Mouse (Mus musculus): Measurements from ENCODE around the gene Lifr. TPM values are rescaled to one million over a fixed set of nuclear protein-coding genes. Genes with fewer than 3 reads are reported as not detected.

Gene Lifr
- polyA plus RNA-seq, 1 experiment from 2014 or later, result 17.5 TPM

DNA sequence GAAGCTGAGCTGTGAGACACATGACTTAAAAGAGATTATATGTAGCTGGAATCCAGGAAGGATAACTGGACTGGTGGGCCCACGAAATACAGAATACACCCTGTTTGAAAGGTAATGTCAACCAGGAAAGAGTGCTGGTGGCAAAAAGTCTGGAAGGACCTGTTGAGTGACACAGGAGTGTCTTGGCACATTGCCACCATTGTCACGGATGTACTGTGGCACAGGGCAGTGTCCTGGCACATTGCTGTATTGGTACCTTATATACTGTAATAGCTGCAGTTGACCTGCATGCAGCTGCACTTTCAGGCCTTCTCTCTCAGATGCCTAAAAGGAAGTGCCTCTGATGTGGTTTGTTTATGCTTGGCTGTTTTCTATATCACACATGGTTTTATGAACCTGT, 82.5 kb downstream of the Lifr start:
- WGBS, result 61% methylated on average over 2 of the region's 2 CpGs
- no peak overlapping the region for H3K9ac ChIP-seq
- no peak overlapping the region for H3K27ac ChIP-seq
- H3K9me3 ChIP-seq, result no peaks in the 10 kb centered on the region
- ATAC-seq (ENCODE audit: low FRiP score, low read depth), result no peak
- H3K4me3 ChIP-seq, result no peak overlapping the region
- peaks cover 36% of the 10 kb centered on the region for H3K36me3 ChIP-seq
- H3K27me3 ChIP-seq, result no peaks in the 10 kb centered on the region
- H3K4me2 ChIP-seq (replicated peaks), result no peak overlapping the region
- H3K4me1 ChIP-seq, result no peaks in the 10 kb centered on the region

DNA sequence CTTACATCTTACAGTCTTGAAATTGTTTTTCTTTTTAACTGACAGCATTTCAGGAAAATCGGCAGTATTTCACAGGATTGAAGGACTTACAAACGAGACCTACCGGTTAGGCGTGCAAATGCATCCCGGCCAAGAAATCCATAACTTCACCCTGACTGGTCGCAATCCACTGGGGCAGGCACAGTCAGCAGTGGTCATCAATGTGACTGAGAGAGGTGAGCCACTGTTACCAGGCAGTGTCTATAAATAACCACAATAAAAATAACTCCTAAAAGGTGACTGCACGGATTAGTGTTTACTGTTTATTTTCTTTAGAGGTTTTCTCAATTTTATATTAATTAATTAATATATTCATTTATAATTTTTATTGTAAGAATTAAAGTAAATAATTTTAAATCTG, 82.9 kb downstream of the Lifr start:
- Histone ChIP-seq H3K27me3 (no peaks in the 10 kb centered on the region), H3K4me3 (no peak overlapping the region), H3K9me3 (no peaks in the 10 kb centered on the region), H3K4me1 (no peaks in the 10 kb centered on the region), H3K9ac (no peak overlapping the region), H3K27ac (no peak overlapping the region), H3K4me2 (replicated peaks) (no peak overlapping the region), H3K36me3 (peaks cover 40% of the 10 kb centered on the region)
- no peak for ATAC-seq (ENCODE audit: low FRiP score, low read depth)
- whole genome bisulfite sequencing, result 65% methylated on average over 7 of the region's 7 CpGs

DNA sequence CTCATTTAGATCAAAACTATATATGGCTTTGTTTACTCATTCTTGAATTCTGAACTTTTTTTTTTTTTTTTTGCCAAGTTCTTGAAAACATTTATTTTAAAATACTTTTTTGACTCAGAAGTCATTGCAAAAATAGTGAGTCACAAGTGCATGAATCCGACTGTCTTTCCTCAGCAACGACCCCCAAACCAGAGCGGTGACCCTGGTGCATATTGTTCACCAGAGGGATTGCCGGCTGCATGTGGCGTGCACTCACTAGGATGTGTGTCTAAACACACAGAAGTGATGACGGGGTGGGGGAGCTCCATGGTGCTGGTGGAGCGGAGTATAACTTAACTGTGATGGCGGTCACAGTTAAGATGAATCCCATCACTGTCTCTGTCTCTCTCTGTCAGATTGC, 83.4 kb downstream of the Lifr start:
- no peak overlapping the region for H3K4me3 ChIP-seq
- peaks cover 39% of the 10 kb centered on the region for H3K36me3 ChIP-seq
- H3K9ac ChIP-seq, result no peak overlapping the region
- no peak overlapping the region for H3K27ac ChIP-seq
- no peaks in the 10 kb centered on the region for H3K9me3 ChIP-seq
- no peak overlapping the region for H3K4me2 ChIP-seq (replicated peaks)
- no peaks in the 10 kb centered on the region for H3K27me3 ChIP-seq
- H3K4me1 ChIP-seq, result no peaks in the 10 kb centered on the region
- ATAC-seq (ENCODE audit: low FRiP score, low read depth), result no peak
- 91% methylated on average over 8 of the region's 8 CpGs for WGBS

DNA sequence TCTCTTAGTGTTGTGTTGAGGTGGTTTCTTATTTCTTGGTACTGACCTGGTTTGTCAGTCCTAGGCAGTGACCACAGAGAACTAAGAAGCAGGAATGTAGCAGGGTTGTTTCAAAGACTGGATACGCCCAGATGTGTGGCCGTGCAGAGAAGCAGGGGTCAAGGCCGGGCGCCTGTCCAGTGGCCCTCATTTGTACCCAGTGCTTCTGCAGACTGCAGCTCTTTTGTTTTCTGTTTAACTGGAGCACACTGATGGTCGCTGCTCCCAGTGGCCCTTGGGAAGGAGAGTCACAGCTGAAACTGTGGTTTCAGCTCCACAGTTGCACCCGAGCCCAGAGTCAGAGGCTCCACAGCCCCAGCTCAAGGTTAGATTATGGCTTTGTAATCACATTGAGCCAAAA, 90.2 kb downstream of the Lifr start:
- H3K4me1 ChIP-seq, result no peaks in the 10 kb centered on the region
- no peak overlapping the region for H3K27ac ChIP-seq
- WGBS, result 80% methylated on average over 6 of the region's 6 CpGs
- H3K9ac ChIP-seq, result no peak overlapping the region
- no peak for ATAC-seq (ENCODE audit: low FRiP score, low read depth)
- no peak overlapping the region for H3K4me2 ChIP-seq (replicated peaks)
- H3K4me3 ChIP-seq, result no peak overlapping the region
- H3K9me3 ChIP-seq, result no peaks in the 10 kb centered on the region
- H3K36me3 ChIP-seq, result peaks cover 65% of the 10 kb centered on the region
- H3K27me3 ChIP-seq, result no peaks in the 10 kb centered on the region

- Histone ChIP-seq H3K4me3 (no peak overlapping the region), H3K36me3 (peaks cover 65% of the 10 kb centered on the region)
- 93% methylated on average over 6 of the region's 6 CpGs for WGBS
Observed at GRCm38 (mm10) chr15:7187682-7188081, 97.3 kb downstream of the Lifr start.

DNA sequence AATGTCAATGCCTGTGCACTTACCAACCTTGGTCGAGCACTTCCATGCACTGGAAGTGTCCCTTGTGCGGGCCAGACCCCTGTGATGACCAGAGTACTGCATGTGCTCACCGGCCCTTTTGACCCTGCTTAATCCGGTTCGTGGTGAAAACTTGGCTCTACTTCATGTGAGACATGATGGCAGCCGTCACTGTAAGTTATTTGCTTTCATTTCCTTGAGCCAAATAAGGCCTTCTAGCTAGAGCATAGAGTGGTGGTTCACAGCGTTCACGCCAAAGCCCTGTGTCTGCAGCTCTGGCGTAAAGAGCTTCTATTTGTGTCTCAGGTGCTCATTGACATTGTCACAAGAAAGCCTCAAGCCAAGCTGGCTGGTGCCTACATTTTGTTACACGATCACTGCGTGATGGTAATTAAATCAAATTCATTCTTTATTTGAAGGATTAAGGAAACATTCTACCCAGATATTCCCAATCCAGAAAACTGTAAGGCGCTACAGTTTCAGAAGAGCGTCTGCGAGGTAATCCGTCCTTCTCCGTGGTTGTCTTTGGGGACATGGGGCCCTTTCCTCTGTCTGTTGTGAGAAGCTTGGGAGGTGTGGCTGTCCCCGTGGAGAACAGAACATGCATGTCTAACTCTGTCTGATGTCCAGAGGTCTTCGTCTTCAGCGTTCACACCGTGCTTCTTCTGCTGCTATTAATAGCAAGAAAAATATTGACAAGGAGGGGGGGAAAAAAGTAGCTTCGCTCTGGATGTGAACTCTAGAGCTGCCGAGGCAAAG, 99.5 kb downstream of the Lifr start:
- Histone ChIP-seq H3K4me1 (peaks cover 23% of the 10 kb centered on the region), H3K27me3 (no peaks in the 10 kb centered on the region), H3K36me3 (peaks cover 50% of the 10 kb centered on the region), H3K4me2 (replicated peaks) (no peak overlapping the region), H3K9me3 (no peaks in the 10 kb centered on the region), H3K27ac (no peak overlapping the region), H3K4me3 (no peak overlapping the region), H3K9ac (no peak overlapping the region)
- 87% methylated on average over 22 of the region's 22 CpGs for WGBS
- ATAC-seq (ENCODE audit: low FRiP score, low read depth), result no peak

More at GRCm38 (mm10) chr15:7187682-7188081, 97.3 kb downstream of the Lifr start:
- Histone ChIP-seq H3K9ac (no peak overlapping the region), H3K4me2 (replicated peaks) (no peak overlapping the region), H3K9me3 (no peaks in the 10 kb centered on the region), H3K27me3 (no peaks in the 10 kb centered on the region), H3K27ac (no peak overlapping the region), H3K4me1 (peaks cover 15% of the 10 kb centered on the region)
- ATAC-seq (ENCODE audit: low FRiP score, low read depth), result no peak

GRCm38 (mm10) chr15:7191074-7191473, 100.7 kb downstream of the Lifr start:
- no peak overlapping the region for H3K4me3 ChIP-seq
- WGBS, result 65% methylated on average over 4 of the region's 4 CpGs
- H3K9me3 ChIP-seq, result no peaks in the 10 kb centered on the region
- H3K4me2 ChIP-seq (replicated peaks), result no peak overlapping the region
- no peak overlapping the region for H3K9ac ChIP-seq
- H3K4me1 ChIP-seq, result peaks cover 26% of the 10 kb centered on the region
- no peaks in the 10 kb centered on the region for H3K27me3 ChIP-seq
- H3K36me3 ChIP-seq, result peaks cover 38% of the 10 kb centered on the region
- H3K27ac ChIP-seq, result no peak overlapping the region
- ATAC-seq (ENCODE audit: low FRiP score, low read depth), result no peak

DNA sequence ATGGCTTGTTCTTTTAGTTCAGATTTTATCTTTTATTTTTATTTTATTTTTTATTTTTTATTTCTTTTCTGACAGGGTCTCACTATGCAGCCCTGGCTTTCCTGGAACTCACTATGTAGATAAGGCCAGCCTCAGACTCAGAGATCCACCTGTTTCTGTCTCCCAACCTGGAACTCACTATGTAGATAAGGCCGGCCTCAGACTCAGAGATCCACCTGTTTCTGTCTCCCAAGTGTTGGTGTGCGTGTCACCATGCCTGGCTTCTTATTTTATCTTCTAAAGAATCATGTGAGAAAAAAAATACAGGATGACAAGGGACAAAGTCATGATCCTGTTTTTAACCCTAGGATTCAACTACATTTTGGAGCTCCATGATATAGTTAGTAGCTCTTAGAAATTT, 102.2 kb downstream of the Lifr start:
- H3K27ac ChIP-seq, result no peak overlapping the region
- H3K4me2 ChIP-seq (replicated peaks), result no peak overlapping the region
- H3K9ac ChIP-seq, result no peak overlapping the region
- H3K27me3 ChIP-seq, result no peaks in the 10 kb centered on the region
- ATAC-seq (ENCODE audit: low FRiP score, low read depth), result no peak
- H3K4me3 ChIP-seq, result no peak overlapping the region
- H3K9me3 ChIP-seq, result no peaks in the 10 kb centered on the region
- 92% methylated on average over 2 of the region's 2 CpGs for WGBS
- H3K4me1 ChIP-seq, result peaks cover 29% of the 10 kb centered on the region
- H3K36me3 ChIP-seq, result peaks cover 25% of the 10 kb centered on the region

- no peak overlapping the region for H3K9ac ChIP-seq
- H3K36me3 ChIP-seq, result peaks cover 19% of the 10 kb centered on the region
- H3K27ac ChIP-seq, result peak overlapping the region; percentile 1; the same call in 1 of the 2 replicates
- no peak overlapping the region for H3K4me2 ChIP-seq (replicated peaks)
- no peak overlapping the region for H3K4me3 ChIP-seq
- no peak for ATAC-seq (ENCODE audit: low FRiP score, low read depth)
- no peaks in the 10 kb centered on the region for H3K27me3 ChIP-seq
- H3K9me3 ChIP-seq, result no peaks in the 10 kb centered on the region
- H3K4me1 ChIP-seq, result peaks cover 42% of the 10 kb centered on the region
- WGBS, result 43% methylated on average over 13 of the region's 13 CpGs
Observed at GRCm38 (mm10) chr15:7194147-7194720, 103.8 kb downstream of the Lifr start.

GRCm38 (mm10) chr15:7194748-7195221, 104.4 kb downstream of the Lifr start:
- Histone ChIP-seq H3K4me1 (peaks cover 41% of the 10 kb centered on the region), H3K27me3 (no peaks in the 10 kb centered on the region), H3K9me3 (no peaks in the 10 kb centered on the region), H3K4me2 (replicated peaks) (no peak overlapping the region), H3K9ac (no peak overlapping the region), H3K36me3 (peaks cover 14% of the 10 kb centered on the region), H3K4me3 (no peak overlapping the region), H3K27ac (no peak overlapping the region)
- WGBS, result 79% methylated on average over 6 of the region's 6 CpGs
- no peak for ATAC-seq (ENCODE audit: low FRiP score, low read depth)

DNA sequence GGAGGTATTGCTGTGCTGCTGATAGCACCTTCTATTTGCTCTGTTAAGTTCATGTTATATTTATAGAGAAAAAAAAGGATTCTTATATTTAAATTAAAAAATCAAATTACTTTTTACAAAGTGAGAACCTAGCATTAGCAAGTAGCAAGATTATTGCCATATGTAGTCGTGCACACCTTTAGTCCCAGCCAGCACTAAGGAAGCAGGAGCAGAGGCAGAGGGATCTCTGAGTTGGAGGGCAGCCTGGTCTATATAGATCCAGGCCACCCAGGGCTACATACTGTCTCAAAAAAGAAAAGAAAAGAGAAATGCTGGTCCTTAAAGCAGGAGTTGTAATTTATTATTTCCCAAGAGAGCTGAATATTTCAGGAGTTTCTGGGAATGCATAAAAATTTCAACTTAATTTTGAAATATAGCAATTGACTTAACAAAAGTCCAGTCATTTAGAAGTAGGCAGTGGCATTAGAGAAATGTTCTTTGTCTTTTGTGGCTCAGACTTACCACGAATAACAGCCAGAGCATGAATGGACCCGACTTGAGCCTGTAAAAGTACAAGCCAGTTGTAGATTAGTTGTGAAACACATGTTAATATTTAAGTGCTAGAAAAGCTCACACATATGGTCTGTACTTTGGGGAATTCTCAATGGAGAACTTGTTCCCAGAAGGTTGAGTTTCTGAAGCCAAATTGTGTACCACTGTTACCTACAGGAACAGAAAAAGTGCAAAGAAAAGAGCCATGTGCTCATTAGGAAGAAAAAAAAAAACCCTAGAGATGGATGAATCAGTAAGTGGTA, 107.4 kb downstream of the Lifr start:
- Histone ChIP-seq H3K9me3 (no peaks in the 10 kb centered on the region), H3K36me3 (no peaks in the 10 kb centered on the region), H3K27ac (peak overlapping the region; percentile 40; the same call in 1 of the 2 replicates), H3K4me1 (peaks cover 50% of the 10 kb centered on the region), H3K4me3 (no peak overlapping the region), H3K4me2 (replicated peaks) (no peak overlapping the region), H3K27me3 (no peaks in the 10 kb centered on the region), H3K9ac (no peak overlapping the region)
- ATAC-seq (ENCODE audit: low FRiP score, low read depth), result peak; percentile 65
- WGBS, result 22% methylated on average over 3 of the region's 3 CpGs

DNA sequence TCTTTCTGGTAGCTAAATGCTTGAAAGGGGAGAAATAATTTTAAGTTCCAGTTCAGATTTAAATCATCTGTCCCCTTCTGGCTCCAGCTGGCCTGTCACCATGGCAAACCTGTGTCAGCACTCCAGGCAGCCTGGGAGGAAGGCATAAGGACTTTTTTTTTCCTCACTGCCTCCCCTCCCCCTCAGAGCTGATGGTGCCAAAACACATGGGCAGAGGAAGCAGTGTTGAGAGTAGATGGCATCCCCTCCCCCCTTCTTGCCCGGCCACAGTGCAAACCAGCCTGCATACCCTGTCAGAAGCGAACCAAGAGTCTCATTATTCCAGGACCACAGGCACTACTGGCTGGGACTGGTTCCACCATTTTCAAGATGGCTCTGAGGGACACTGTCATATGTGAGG, 108.4 kb downstream of the Lifr start:
- Histone ChIP-seq H3K9ac (no peak overlapping the region), H3K36me3 (no peaks in the 10 kb centered on the region), H3K27me3 (no peaks in the 10 kb centered on the region), H3K4me1 (peaks cover 56% of the 10 kb centered on the region), H3K4me2 (replicated peaks) (no peak overlapping the region), H3K4me3 (no peak overlapping the region), H3K9me3 (no peaks in the 10 kb centered on the region), H3K27ac (no peak overlapping the region)
- 36% methylated on average over 2 of the region's 2 CpGs for WGBS
- ATAC-seq (ENCODE audit: low FRiP score, low read depth), result peak; percentile 34; the same call in 1 of the 2 replicates

All from limb, embryonic 13.5 days (tissue).